Mouse (Mus musculus) macrophage (primary cell): ENCODE data around the gene Ptprc. TPM values are rescaled to one million over a fixed set of nuclear protein-coding genes. Genes with fewer than 3 reads are reported as not detected.

Experiments
- H3K27ac ChIP-seq: fragments of 350-480 bp; formaldehyde crosslinking; 2 replicates; pipeline ENCODE4 v1.9.0; 2021
- H3K36me3 ChIP-seq: fragments of 350-480 bp; formaldehyde crosslinking; 2 replicates; pipeline ENCODE4 v1.9.0; 2021; ENCODE audit errors: inconsistent target
- H3K4me3 ChIP-seq: fragments of 350-480 bp; formaldehyde crosslinking; 2 replicates; pipeline ENCODE4 v1.9.0; 2021; ENCODE audit errors: inconsistent target
- H3K79me2 ChIP-seq: fragments of 350-480 bp; formaldehyde crosslinking; 2 replicates; pipeline ENCODE4 v1.9.0; 2021; ENCODE audit errors: inconsistent target
- WGBS: methylation state at CpG from one replicate; pipeline ENCODE4 v1.1.7; 2026; ENCODE audit warnings: inconsistent platforms; ENCODE audit not compliant: missing documents; 5-methylcytosine and 5-hydroxymethylcytosine counted together
- polyA plus RNA-seq: library from polyadenylated mRNA; stranded (reverse); fragments of 250-400 nt; gene quantifications from 3 replicates; pipeline ENCODE4 v1.2.4, GENCODE M21; 2018; ENCODE audit warnings: inconsistent platforms

Gene Ptprc
- polyA plus RNA-seq, 1 experiment from 2014 or later = 195 TPM

DNA sequence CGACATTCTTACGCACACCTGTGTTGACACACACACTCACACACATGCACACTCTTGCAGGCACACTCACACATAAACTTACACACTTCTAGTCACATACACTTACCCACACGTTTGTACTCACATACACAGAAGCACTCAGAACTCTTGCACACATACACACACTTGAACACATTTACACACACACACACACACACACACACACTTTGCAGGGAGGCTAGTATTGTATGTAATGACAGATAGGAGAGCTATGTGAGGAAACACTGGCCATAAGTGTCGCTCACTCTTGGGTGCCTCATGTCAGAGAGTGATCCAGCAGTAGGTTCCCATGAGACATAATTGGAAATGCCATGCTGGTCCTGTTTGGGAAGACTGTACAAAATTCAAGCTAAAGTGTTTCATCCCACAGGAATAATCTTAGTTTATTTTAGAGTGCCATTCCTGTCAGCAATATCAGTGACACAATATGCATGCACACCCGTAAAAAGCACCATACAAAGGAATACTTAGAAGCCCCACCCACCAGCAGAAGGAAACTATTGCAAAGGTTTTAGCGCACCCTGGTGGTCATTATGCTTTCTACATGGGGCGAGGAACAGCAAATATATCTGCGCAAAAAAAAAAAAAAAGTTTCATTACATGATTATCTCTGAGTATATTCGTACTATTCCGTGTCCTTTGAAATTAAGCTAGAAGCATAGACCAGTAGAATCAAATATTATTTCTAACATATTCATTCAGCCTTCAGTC, 131.1 kb downstream of the Ptprc start:
- H3K4me3 ChIP-seq = no peak overlapping the region
- no peak overlapping the region for H3K27ac ChIP-seq
- no peaks in the 10 kb centered on the region for H3K79me2 ChIP-seq
- WGBS = 38% methylated on average over 10 of the region's 10 CpGs
- no peaks in the 10 kb centered on the region for H3K36me3 ChIP-seq

DNA sequence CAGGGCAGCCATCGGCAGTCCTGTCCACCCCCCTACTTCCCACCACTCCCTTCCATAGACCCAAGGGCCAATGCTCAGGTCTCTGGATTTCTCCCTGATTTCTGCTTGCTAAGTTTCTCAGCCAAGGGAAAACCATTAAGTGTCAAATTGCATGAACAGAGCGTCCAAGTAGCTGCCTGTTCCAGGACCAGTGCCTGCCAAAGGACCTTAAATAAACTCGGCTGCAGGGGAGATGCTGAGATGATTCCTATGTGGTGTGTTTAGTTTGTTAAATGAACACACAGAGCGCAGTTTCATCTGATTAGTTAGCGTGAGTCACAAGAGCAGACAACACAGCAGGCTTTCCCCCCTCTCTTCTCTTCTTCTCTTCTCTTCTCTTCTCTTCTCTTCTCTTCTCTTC, 135.0 kb downstream of the Ptprc start:
- Histone ChIP-seq H3K27ac (no peak overlapping the region), H3K79me2 (no peaks in the 10 kb centered on the region), H3K36me3 (no peaks in the 10 kb centered on the region), H3K4me3 (no peak overlapping the region)
- 100% methylated on average over 3 of the region's 5 CpGs for WGBS

DNA sequence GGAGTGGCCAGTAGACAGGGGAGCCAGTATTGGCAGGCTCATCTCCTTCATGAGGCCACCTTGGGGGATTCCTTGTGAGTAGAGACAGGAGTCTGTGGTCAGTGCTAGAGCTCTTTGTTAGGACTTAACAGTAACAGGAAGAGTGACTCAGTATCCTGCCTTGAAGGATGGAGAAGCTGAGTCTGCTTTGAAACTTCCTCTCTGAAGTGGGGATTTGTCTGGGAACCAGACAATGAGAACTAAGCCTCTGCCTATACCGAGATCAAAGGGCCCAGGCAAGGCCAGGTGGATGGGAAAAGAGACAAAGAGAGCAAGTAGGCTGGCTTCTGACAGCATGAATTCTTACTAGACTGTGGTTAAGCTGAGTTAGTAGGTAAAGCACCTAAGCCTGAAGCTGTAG, 136.3 kb downstream of the Ptprc start:
- H3K36me3 ChIP-seq = no peaks in the 10 kb centered on the region
- H3K4me3 ChIP-seq = no peak overlapping the region
- WGBS = 10% methylated on average over 1 of the region's 1 CpGs
- H3K79me2 ChIP-seq = no peaks in the 10 kb centered on the region
- H3K27ac ChIP-seq = no peak overlapping the region

DNA sequence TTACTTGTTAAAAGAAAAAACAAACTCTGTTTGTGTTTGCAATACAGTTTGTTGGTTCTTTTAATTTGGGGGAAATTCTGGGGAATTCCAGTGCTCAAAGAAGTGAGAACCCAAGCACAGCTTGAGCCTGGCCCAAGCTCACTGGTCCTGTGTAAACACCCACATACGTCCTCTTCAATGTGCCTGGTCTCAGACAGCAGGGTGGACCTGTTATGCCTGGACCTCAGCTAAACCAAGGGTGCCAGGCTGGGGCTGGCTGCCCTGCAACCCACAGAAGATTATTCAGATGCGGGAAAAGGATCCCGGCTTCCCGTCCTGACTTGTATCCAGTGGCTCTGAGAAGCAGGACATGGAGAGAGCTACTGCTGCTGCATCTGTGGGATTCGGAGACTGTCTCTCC, 138.0 kb downstream of the Ptprc start:
- Histone ChIP-seq H3K79me2 (no peaks in the 10 kb centered on the region), H3K27ac (no peak overlapping the region), H3K36me3 (no peaks in the 10 kb centered on the region), H3K4me3 (no peak overlapping the region)
- WGBS = 96% methylated on average over 5 of the region's 5 CpGs

DNA sequence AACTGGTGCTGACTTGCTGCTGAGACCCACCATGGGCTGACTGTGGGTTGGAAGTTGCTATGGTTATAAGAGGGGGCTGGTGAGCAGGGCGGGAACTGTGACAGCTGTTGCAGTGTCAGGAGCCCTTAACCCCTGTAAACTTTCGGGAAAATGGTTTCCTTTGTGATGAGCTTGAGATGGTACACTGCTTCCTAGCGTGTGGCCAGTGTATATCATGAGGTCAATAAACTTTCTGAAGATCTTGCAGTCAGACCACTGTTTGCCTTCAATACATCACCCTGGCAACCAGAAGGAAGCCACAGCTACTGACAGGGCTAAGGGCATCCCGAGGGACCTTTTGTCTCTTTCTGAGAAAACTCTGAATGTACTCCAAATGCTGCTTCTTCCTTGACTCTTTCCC, 145.9 kb downstream of the Ptprc start:
- Histone ChIP-seq H3K4me3 (no peak overlapping the region), H3K36me3 (no peaks in the 10 kb centered on the region), H3K27ac (no peak overlapping the region), H3K79me2 (no peaks in the 10 kb centered on the region)
- 98% methylated on average over 4 of the region's 4 CpGs for WGBS

DNA sequence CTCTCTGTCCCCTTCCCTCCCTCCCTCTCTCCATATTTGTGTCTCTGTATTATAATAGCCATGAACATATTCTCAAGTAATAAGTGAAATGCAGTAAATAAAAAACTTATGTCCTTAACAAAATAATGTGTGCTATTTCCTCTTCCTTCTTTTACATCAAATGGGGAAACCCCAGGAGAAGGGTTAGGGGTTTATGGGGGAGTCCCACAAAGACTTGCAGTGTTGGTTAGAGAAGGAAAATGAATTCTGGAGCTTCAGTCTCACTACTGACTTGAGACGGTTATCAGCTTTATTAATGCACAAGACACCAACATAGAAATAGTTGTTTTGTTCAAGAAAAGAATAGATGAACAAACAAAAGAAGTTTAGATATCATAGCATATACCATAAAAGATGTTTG, 150.2 kb downstream of the Ptprc start:
- 88% methylated on average over 1 of the region's 1 CpGs for WGBS
- no peak overlapping the region for H3K4me3 ChIP-seq

DNA sequence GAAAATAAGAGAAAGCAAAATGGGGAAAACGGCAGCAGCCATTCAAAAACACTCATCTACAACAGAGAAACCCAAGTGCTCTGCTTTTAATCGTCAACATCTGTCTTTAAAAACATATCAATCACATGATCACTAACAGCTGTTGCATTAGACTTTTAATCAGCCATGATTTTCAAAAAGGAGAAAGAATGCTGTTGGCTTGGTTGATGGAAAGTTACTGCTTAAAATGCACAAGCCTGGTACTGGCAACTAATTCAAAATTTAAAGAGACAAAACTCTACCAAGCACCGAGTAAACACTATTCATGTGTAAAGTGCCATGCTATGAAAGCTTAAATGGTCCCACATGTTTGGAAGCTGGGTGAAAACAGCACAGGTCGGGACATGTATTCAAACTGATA, 151.9 kb downstream of the Ptprc start:
- Histone ChIP-seq H3K27ac (no peak overlapping the region), H3K4me3 (no peak overlapping the region), H3K79me2 (no peaks in the 10 kb centered on the region), H3K36me3 (no peaks in the 10 kb centered on the region)
- WGBS = 89% methylated on average over 4 of the region's 4 CpGs

More for the DNA sequence above, 150.2 kb downstream of the Ptprc start:
- Histone ChIP-seq H3K79me2 (no peaks in the 10 kb centered on the region), H3K36me3 (no peaks in the 10 kb centered on the region), H3K27ac (no peak overlapping the region)

DNA sequence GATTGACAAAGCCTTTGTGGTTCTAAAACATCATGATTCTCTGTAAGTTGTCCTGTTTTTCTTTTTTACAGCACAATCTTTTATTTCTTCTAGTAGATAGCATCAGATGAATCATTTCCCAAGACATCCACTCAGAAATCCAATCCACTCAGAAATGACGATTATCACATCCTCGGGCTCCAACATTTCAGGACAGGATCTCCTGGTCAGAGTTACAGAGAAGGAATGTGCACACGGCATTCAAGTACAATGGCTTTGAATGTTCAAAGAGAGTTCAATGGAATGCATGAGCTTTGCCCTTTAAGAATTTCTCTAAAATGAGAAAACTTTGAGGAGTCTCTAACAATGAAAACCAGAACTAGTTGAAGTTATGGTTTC, 152.6 kb downstream of the Ptprc start:
- Histone ChIP-seq H3K27ac (no peak overlapping the region), H3K79me2 (no peaks in the 10 kb centered on the region), H3K36me3 (no peaks in the 10 kb centered on the region), H3K4me3 (no peak overlapping the region)
- WGBS = 100% methylated on average over 3 of the region's 3 CpGs

DNA sequence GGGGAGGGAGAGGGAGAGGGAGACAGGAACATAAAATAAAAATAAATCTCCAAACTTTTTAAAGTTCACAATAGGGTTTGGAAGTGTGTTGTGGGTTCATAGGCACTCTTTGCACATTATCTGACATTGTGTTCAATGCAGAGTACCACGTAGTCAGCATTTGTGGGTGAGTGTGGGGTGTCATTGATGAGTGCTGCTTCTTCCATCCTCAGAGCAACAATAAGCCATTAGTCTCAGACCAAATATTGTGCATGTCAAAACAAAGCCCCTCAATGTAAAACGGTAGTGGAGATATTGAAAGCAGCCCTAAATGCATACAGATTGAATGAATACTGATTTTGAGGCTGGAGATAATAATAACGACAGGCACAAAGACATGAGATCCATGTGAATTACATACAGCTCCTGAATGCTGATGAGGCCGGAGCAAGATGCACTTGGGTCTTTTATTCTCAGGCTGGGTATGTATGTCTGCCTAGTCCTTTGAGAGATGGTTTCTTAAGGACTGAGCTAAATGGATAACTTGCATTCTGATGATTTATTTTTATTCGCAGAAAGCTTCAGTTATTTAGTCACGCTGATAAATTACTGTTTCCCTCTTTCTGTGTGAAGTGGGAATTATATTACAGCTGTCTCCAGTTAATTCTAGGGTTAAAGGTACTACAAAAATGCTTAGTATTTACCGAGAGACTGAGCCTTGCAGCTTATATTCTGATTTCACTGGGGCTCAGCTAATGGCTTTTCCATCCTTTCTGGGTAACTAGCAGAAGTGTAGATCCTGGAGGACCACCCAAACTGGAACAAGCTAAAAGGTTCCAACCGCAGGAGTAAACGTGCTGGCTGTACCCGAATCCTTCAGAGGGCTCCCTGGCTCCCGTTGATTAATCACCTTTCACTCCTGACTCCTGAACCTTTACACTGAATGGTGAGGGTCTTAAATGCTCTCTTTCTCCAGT, 153.3 kb downstream of the Ptprc start:
- H3K27ac ChIP-seq = no peak overlapping the region
- H3K4me3 ChIP-seq = no peak overlapping the region
- no peaks in the 10 kb centered on the region for H3K79me2 ChIP-seq
- H3K36me3 ChIP-seq = no peaks in the 10 kb centered on the region
- WGBS = 95% methylated on average over 11 of the region's 11 CpGs

Other genes with a start within 250 kb of the Ptprc start
- not detected in 3 replicates for gene Atp6v1g3, start 98.0 kb upstream of the Ptprc start, polyA plus RNA-seq